Mouse (Mus musculus) hindbrain, embryonic 11.5 days (tissue): ENCODE measurements around the gene Smad6. TPM values are rescaled to one million over a fixed set of nuclear protein-coding genes. Genes with fewer than 3 reads are reported as not detected.

ENCODE experiments used
- ATAC-seq: fragments of 200-750 bp; cut with Nextera tagmentation; 2 replicates; pipeline ENCODE4 v1.8.0; 2017; ENCODE audit warnings: mild to moderate bottlenecking, moderate TSS enrichment, moderate library complexity; ENCODE audit not compliant: low FRiP score
- DNase-seq: peaks from one replicate; pipeline ENCODE4 v3.0.0-alpha.2; 2015; ENCODE audit warnings: low spot score
- H3K27ac ChIP-seq: fragments of 300-500 bp; sonication (generic); 2 replicates; pipeline ENCODE4 v1.5.1; 2014; ENCODE audit warnings: mild to moderate bottlenecking, low read depth, low read length
- H3K27me3 ChIP-seq: fragments of 300-500 bp; sonication (generic); 2 replicates; pipeline ENCODE4 v1.6.1; 2014; ENCODE audit warnings: mild to moderate bottlenecking, low read length, moderate library complexity, mixed read lengths; ENCODE audit not compliant: control insufficient read depth, insufficient read depth
- H3K36me3 ChIP-seq: fragments of 300-500 bp; sonication (generic); 2 replicates; pipeline ENCODE4 v1.6.1; 2014; ENCODE audit warnings: mild to moderate bottlenecking, low read length, moderate library complexity, mixed read lengths; ENCODE audit not compliant: control insufficient read depth, insufficient read depth
- H3K4me1 ChIP-seq: fragments of 300-500 bp; sonication (generic); replicated peaks from 2 replicates; pipeline ENCODE4 v1.6.1; 2014; ENCODE audit warnings: low read length, mixed read lengths; ENCODE audit not compliant: control insufficient read depth, insufficient read depth
- H3K4me2 ChIP-seq: fragments of 300-500 bp; sonication (generic); replicated peaks from 2 replicates; pipeline ENCODE4 v1.6.1; 2014; ENCODE audit warnings: mild to moderate bottlenecking, low read depth, low read length
- H3K4me3 ChIP-seq: fragments of 300-500 bp; sonication (generic); 2 replicates; pipeline ENCODE4 v1.5.1; 2014; ENCODE audit warnings: low read depth, low read length
- H3K9ac ChIP-seq: fragments of 300-500 bp; sonication (generic); 2 replicates; pipeline ENCODE4 v1.6.1; 2014; ENCODE audit warnings: low read depth, low read length
- H3K9me3 ChIP-seq: fragments of 300-500 bp; sonication (generic); 2 replicates; pipeline ENCODE4 v1.6.1; 2016; ENCODE audit warnings: low read length; ENCODE audit not compliant: control insufficient read depth
- WGBS: fragments of 180-500 bp; shearing (Covaris S2); extraction: QIAGEN DNeasy Blood & Tissue Kit; methylation state at CpG from one replicate; pipeline ENCODE4 v1.1.7; 2014; 5-methylcytosine and 5-hydroxymethylcytosine counted together
- polyA plus RNA-seq: library from polyadenylated mRNA; unstranded; fragments of >200 nt; fragmentation: Nextera tagmentation; extraction: Ambion mirVana; gene quantifications from 2 replicates; pipeline ENCODE4 v1.2.1, GENCODE M21; 2014

Gene Smad6
- polyA plus RNA-seq, 1 experiment from 2014 or later, result 5.5 TPM

DNA sequence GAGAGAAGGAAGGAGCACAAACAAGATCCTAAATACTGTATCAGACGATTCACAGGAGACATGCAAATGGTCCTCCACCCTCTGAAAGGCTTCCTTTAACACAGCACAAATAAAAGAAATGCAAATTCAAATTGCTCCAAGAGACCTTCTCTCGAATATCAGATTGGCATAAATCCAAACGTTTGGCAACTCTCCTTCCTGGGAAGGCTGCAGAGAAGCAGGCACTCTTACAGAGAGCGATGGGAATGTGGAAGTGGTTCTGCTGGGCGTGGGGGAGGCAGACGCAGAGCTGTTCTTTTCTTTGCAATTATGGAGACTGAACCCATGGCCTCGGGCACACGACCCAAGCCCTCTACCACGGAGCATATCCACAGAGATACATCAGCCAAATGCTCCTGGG is 109.8 kb downstream of the Smad6 start:
- Histone ChIP-seq H3K27me3 (no peaks in the 10 kb centered on the region), H3K27ac (no peak overlapping the region), H3K4me3 (no peak overlapping the region), H3K4me1 (no peaks in the 10 kb centered on the region), H3K4me2 (no peak overlapping the region), H3K9me3 (no peaks in the 10 kb centered on the region), H3K36me3 (no peaks in the 10 kb centered on the region), H3K9ac (no peak overlapping the region)
- ATAC-seq (no peak), DNase-seq (no peak)
- WGBS, result 64% methylated on average over 9 of the region's 9 CpGs

DNA sequence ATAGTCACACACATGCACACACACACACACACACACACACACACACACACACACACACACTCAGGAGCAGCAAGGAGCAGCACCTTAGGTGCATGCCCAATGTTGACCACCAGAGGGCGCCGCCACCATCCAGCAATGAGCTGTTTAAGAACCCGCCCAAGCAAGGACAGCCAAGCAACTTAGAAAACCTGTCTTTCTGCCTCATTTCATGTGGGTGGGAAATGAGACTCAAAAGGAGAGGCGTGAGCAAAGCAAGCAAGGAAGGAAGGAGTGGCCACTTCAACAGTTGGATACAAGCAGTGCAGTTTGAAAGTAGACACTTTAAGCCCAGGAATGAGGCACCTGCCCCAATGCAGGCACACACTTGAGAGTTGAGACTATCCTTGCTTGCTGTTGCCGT is 112.2 kb downstream of the Smad6 start:
- no peak overlapping the region for H3K4me2 ChIP-seq
- no peak overlapping the region for H3K27ac ChIP-seq
- no peaks in the 10 kb centered on the region for H3K4me1 ChIP-seq
- H3K9ac ChIP-seq, result no peak overlapping the region
- DNase-seq (peak; percentile 85), ATAC-seq (no peak)
- H3K36me3 ChIP-seq, result no peaks in the 10 kb centered on the region
- WGBS, result 15% methylated on average over 5 of the region's 5 CpGs
- H3K27me3 ChIP-seq, result no peaks in the 10 kb centered on the region
- H3K9me3 ChIP-seq, result no peaks in the 10 kb centered on the region
- no peak overlapping the region for H3K4me3 ChIP-seq

DNA sequence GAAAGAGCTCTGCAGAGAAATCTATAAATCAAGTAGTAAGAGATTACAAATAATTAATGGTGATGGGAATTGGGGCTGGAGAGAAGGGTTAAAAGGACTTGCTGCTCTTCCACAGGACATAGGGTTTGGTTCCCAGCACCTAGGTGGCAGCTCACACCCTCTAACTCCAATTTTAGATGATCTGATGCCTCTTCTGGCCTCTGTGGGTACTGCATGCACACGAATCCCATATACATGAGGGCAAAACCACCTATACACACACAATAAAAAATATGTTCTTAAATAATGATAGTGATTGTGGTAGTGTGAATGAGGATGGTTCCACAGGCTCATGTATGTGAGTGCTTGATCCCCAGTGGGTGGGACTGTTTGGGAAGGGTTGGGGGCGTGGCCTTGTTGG is 117.3 kb downstream of the Smad6 start:
- no peaks in the 10 kb centered on the region for H3K4me1 ChIP-seq

More for the DNA sequence above, 117.3 kb downstream of the Smad6 start:
- no peak overlapping the region for H3K27ac ChIP-seq
- ATAC-seq, result no peak
- 81% methylated on average over 2 of the region's 2 CpGs for WGBS
- H3K4me3 ChIP-seq, result no peak overlapping the region
- H3K4me2 ChIP-seq, result no peak overlapping the region
- no peaks in the 10 kb centered on the region for H3K36me3 ChIP-seq
- H3K27me3 ChIP-seq, result no peaks in the 10 kb centered on the region
- no peak for DNase-seq
- no peaks in the 10 kb centered on the region for H3K9me3 ChIP-seq
- no peak overlapping the region for H3K9ac ChIP-seq

Other genes with a start within 250 kb of the Smad6 start
- gene Lctl, start 95.1 kb upstream of the Smad6 start, polyA plus RNA-seq, result not detected in 2 replicates
- gene Zwilch, start 151.0 kb upstream of the Smad6 start, polyA plus RNA-seq, result 27.0 and 27.9 TPM in 2 replicates
- 1,100 and 1,121 TPM in 2 replicates for gene Rpl4, start 151.3 kb upstream of the Smad6 start, polyA plus RNA-seq
- 33.4 and 37.4 TPM in 2 replicates for gene Snapc5, start 157.2 kb upstream of the Smad6 start, polyA plus RNA-seq
- gene Uchl4, start 213.1 kb upstream of the Smad6 start, polyA plus RNA-seq, result 4.0 and 5.2 TPM in 2 replicates
- 71.8 and 79.1 TPM in 2 replicates for gene Map2k1, start 231.6 kb upstream of the Smad6 start, polyA plus RNA-seq